Mouse (Mus musculus) urinary bladder, postnatal 14 days (tissue): ENCODE measurements around the gene Hmga2.

Experiments
- DNase-seq: peaks from one replicate; pipeline ENCODE4 v3.0.0; 2021; ENCODE audit warnings: low spot score

Hmga2 gene

DNA sequence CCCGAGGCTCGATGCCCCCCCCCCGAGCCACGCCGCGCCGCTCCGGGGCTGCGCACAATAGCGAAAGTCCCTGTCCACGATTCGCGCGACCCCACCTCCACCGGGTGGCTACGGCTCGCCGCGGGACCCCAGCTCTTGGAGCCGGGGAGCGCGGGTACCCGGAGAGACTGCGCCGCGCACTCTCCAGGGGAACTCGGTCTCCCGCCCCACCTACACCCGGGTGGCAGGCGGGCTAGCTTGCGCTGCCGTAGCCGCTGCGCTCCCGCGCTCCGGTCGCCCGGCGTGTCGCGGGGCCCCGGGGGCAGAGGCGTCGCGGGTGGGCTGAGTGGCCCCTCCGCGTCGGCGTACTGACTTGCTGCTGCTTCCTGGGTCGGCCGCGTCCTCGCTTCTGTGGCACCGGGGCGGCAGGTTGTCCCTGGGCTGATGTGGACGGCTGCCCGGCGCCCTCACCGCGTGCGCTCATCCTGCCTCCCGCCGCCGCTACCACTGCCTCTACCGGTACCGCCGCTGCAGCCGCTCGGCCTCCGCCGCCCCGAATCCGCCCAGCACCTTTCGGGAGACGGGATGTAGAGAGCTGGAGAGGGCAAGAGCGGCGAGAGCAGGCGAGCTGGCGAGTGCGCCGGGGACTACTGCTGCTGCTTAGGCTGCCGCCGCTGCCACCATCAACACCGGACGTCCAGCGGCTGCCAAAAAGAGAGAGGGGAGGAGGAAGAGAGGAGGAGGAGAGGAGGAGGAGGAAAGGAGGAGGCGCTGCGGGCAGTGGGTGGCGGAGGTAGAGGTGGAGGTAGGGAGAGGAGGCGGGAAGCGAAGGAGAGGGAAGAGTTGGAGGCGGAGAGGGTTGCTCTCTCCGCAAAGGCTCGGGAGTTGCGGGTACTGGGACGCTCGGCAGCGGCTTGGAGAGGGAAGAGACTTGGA, at the start of gene Hmga2:
Gene Hmga2 (minus strand): TSS at position 869 of the 915 bp plus-strand sequence.
- peak; percentile 32 for DNase-seq

DNA sequence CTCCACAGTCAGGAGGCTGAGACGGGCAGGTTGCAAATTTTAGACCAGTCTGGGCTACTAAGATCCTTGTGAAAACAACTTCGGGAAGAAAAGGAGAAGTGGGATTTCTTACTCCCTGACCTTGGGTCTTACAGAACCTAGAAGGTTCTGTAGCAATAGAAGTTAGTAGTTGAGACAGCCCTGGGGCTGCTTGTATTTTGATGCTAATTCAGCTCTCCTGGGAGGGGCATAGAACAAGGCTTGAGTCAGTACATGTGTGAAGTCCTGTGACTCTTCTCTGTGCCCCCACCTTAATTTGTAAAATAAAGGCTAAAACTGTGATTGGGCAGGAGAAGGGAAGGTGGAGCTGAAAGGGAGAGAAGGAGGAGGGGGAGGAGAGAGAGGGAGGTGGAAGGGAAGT, 46.7 kb upstream of the Hmga2 start:
- DNase-seq: no peak

GRCm38 (mm10) chr10:120521912-120522575, 45.8 kb upstream of the Hmga2 start:
- no peak for DNase-seq

DNA sequence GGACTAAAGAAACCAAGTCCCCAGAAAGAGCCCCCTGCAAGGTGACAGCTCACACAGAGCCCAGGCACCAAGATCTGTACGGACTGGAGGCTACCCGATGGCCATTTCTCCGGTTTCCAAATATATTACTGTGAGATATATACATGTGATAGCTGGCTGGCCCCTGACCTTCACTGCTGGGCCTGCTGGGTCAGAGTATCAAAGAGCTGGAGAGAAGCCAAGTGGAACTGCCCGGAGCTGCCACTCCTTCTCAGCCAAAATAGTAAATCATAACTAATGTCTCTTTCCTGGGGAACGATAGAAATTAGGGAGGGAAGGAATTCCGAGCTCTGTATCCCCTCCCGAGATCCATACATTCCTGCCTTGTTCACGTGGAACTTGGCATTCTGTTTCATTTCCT, 40.0 kb upstream of the Hmga2 start:
- DNase-seq: no peak

- DNase-seq: no peak
These were observed 37.5 kb upstream of the Hmga2 start for GRCm38 (mm10) chr10:120513721-120514120.

GRCm38 (mm10) chr10:120512946-120513345, 36.7 kb upstream of the Hmga2 start:
- DNase-seq: no peak

GRCm38 (mm10) chr10:120512121-120512520, 35.9 kb upstream of the Hmga2 start:
- DNase-seq: no peak

DNA sequence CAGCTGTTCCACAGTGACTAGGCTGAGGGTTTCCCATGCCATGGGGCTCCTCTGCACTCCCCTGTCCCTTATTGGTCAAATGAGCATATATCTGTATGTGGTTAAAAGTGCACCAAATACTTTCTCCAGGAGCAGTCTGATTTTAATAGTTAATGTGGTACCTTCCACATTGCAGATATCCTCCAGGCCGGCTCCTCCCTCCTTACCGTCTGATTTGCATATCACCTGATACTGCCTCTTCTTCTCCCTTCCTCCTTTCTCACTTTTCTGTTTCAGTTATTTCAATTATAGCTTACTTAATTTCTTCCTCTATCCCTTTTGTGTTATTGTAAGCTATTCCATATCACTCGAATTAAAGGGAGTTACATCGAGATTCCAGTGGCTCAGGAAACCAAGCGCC, 27.7 kb upstream of the Hmga2 start:
- no peak for DNase-seq

- no peak for DNase-seq
These were observed 24.5 kb upstream of the Hmga2 start for GRCm38 (mm10) chr10:120500794-120501193.

- DNase-seq: no peak
These were observed 21.8 kb upstream of the Hmga2 start for GRCm38 (mm10) chr10:120498086-120498485.

GRCm38 (mm10) chr10:120494653-120495052, 18.4 kb upstream of the Hmga2 start:
- DNase-seq: no peak

- no peak for DNase-seq
These were observed 15.2 kb upstream of the Hmga2 start for GRCm38 (mm10) chr10:120491477-120491876.

GRCm38 (mm10) chr10:120489611-120490010, 13.3 kb upstream of the Hmga2 start:
- DNase-seq: no peak

DNA sequence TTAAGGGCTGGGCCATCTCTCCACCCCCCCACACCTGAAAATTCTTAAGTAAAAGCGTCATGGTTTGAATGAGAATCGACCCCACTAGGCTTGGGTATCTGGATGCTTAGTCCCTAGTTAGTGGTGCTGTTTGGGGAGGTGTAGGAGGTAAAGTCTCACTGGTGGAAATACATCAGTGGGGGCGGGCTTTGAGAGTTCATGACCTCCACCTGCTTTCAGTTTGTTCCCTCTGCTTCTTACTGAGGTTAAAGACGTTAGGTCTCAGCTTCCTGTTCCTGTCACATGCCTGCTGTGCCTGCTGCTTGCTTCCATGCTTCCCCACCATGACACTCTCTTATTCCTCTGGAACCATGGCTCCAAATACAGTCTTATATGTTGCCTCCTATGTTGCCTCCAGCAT, 12.3 kb upstream of the Hmga2 start:
- DNase-seq: no peak

DNA sequence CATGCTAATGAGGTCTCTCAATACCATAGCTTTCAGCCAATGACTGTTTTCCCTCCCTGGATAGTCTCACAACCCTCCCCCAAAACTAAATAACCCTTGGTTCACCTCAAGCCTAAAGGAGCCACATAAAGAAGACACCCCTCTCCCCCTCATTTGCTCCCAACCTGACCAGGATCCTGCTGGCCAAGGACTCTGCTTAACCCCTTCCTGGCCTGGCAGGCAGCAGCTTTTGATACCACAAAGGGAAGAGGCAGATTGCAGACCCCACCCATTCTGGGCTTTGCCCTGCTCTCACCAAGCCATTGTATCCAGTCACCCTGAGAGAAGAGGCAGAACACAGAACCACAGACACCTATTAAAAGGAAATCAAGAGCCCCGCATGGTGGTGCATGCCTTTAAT, 11.6 kb upstream of the Hmga2 start:
- DNase-seq: no peak

- DNase-seq: no peak
These were observed 9.2 kb upstream of the Hmga2 start for GRCm38 (mm10) chr10:120485461-120485860.

GRCm38 (mm10) chr10:120484144-120484543, 7.9 kb upstream of the Hmga2 start:
- no peak for DNase-seq

DNA sequence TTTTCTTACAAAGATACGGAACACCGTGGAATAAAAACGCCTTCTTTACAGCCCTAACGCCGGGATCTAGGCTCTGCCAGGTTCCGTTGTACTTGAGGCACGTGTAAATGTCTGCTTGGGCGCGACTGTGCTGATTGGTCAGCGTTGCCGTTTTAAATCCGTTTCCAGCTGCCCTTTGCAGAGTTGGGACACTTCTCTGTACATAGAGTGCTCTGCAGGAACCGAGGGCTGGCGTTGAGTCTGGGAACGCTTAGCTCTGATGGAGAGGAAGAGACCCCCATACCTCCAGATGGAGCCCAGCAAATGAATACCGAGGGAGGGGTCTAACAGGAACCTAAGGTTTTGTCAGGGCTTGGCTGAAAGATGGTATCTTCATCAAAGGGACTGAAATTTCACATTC, 1.9 kb upstream of the Hmga2 start:
- DNase-seq: peak; percentile 4

DNA sequence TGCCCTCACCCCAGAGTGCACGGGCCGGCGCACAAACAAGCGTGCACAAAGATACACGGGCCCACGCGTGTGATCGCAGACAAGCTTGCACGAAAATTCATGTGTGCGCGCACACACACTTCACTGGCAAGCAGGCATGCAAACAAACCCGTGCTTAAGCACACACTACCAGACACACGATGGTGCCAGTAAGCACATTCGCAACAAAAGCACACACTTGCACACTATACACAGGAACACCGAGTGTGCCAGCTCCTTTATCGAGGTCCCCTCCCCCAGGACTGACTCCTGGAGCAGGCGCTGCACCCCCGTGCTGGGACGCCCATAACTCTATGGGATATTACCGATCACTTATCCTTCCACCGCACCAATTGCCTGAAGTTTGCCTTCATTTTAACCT, 1.2 kb upstream of the Hmga2 start:
- no peak for DNase-seq

- peak; percentile 27 for DNase-seq
These were observed 457 bp upstream of the Hmga2 start for GRCm38 (mm10) chr10:120476516-120477336.

DNA sequence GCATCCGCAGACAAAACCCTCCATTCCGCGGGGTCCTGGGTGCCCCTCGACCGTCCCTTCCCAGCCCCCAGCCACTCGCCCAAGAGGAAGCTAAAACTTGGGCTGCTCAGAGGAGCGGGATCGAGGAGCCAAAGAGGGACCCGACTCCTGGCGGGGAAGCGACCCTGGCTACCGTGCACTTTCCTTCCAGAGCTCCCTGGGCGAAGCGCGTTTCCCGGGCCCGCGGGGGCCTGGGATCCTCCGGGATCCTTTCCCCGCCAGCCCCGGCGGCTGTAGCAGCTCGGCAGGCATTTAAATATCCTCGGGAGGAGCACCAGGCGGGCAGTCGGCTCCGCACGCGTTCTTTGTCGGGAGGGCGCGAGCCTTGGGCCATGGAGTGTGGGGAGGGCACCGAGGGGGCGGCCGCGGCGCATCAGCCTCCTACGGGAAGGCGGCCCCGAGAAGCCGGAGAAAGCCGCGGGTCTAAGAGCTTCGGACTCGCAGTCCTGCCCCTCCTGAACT, 1.2 kb downstream of the Hmga2 start:
- peak; percentile 9 for DNase-seq

GRCm38 (mm10) chr10:120474301-120474700, 2.0 kb downstream of the Hmga2 start:
- no peak for DNase-seq
